Mouse (Mus musculus): ENCODE measurements at regions not wholly inside any gene's neighbourhood (a gene's known extent, or its start where the extent isn't known, plus 50 kb on each side); places are given as distances from the start of the nearest gene placed in this dataset.
A peak's percentile ranks its signal among the peaks of the same experiment; 100 is the strongest.

GRCm38 (mm10) chr19:50087277-50087676, 591.2 kb downstream of the Sorcs1 start:
- no peaks in the 10 kb centered on the region for H3K27me3 ChIP-seq
- no peak overlapping the region for H3K27ac ChIP-seq
- H3K4me3 ChIP-seq (replicated peaks) = no peak overlapping the region
- 74% methylated on average over 6 of the region's 6 CpGs for WGBS
- no peaks in the 10 kb centered on the region for H3K9me3 ChIP-seq (replicated peaks)
- no peak overlapping the region for H3K4me2 ChIP-seq
- no peak for ATAC-seq (replicated peaks; ENCODE audit: low FRiP score)
- no peaks in the 10 kb centered on the region for H3K4me1 ChIP-seq
- H3K36me3 ChIP-seq = no peaks in the 10 kb centered on the region
- no peak overlapping the region for H3K9ac ChIP-seq

GRCm38 (mm10) chr19:50077427-50078040, 600.9 kb downstream of the Sorcs1 start:
- no peak for ATAC-seq (replicated peaks; ENCODE audit: low FRiP score)
- H3K4me1 ChIP-seq = no peaks in the 10 kb centered on the region
- no peaks in the 10 kb centered on the region for H3K9me3 ChIP-seq (replicated peaks)
- WGBS = 82% methylated on average over 6 of the region's 6 CpGs
- no peak overlapping the region for H3K27ac ChIP-seq
- H3K4me2 ChIP-seq = no peak overlapping the region
- H3K4me3 ChIP-seq (replicated peaks) = no peak overlapping the region
- no peaks in the 10 kb centered on the region for H3K27me3 ChIP-seq
- no peaks in the 10 kb centered on the region for H3K36me3 ChIP-seq
- no peak overlapping the region for H3K9ac ChIP-seq

GRCm38 (mm10) chr19:50060448-50060847, 618.0 kb downstream of the Sorcs1 start:
- Histone ChIP-seq H3K27me3 (no peaks in the 10 kb centered on the region), H3K27ac (no peak overlapping the region), H3K4me2 (no peak overlapping the region), H3K9me3 (replicated peaks) (no peaks in the 10 kb centered on the region), H3K4me1 (no peaks in the 10 kb centered on the region), H3K4me3 (replicated peaks) (no peak overlapping the region), H3K36me3 (no peaks in the 10 kb centered on the region), H3K9ac (no peak overlapping the region)
- ATAC-seq (replicated peaks; ENCODE audit: low FRiP score) = no peak
- WGBS = 80% methylated on average over 6 of the region's 6 CpGs

GRCm38 (mm10) chr19:50052910-50053309, 625.5 kb downstream of the Sorcs1 start:
- no peak for ATAC-seq (replicated peaks; ENCODE audit: low FRiP score)
- Histone ChIP-seq H3K36me3 (no peaks in the 10 kb centered on the region), H3K4me3 (replicated peaks) (no peak overlapping the region), H3K9ac (no peak overlapping the region), H3K4me2 (no peak overlapping the region), H3K27me3 (no peaks in the 10 kb centered on the region), H3K27ac (no peak overlapping the region), H3K9me3 (replicated peaks) (no peaks in the 10 kb centered on the region), H3K4me1 (no peaks in the 10 kb centered on the region)
- 84% methylated on average over 2 of the region's 2 CpGs for WGBS

- no peaks in the 10 kb centered on the region for H3K4me1 ChIP-seq
- H3K9ac ChIP-seq = no peak overlapping the region
- ATAC-seq (replicated peaks; ENCODE audit: low FRiP score) = no peak
- no peak overlapping the region for H3K4me2 ChIP-seq
- 76% methylated on average over 3 of the region's 3 CpGs for WGBS
- no peak overlapping the region for H3K4me3 ChIP-seq (replicated peaks)
- H3K27me3 ChIP-seq = no peaks in the 10 kb centered on the region
- H3K27ac ChIP-seq = no peak overlapping the region
- no peaks in the 10 kb centered on the region for H3K9me3 ChIP-seq (replicated peaks)
- H3K36me3 ChIP-seq = no peaks in the 10 kb centered on the region
Observed at GRCm38 (mm10) chr19:50045761-50046160, 632.7 kb downstream of the Sorcs1 start.

- Histone ChIP-seq H3K27ac (no peak overlapping the region), H3K36me3 (no peaks in the 10 kb centered on the region), H3K9me3 (replicated peaks) (no peaks in the 10 kb centered on the region), H3K4me2 (no peak overlapping the region), H3K27me3 (no peaks in the 10 kb centered on the region), H3K4me1 (no peaks in the 10 kb centered on the region), H3K4me3 (replicated peaks) (no peak overlapping the region), H3K9ac (no peak overlapping the region)
- WGBS = 67% methylated on average over 2 of the region's 2 CpGs
- no peak for ATAC-seq (replicated peaks; ENCODE audit: low FRiP score)
Observed at GRCm38 (mm10) chr19:50013659-50014058, 664.8 kb downstream of the Sorcs1 start.

- Histone ChIP-seq H3K9me3 (replicated peaks) (no peaks in the 10 kb centered on the region), H3K27ac (no peak overlapping the region), H3K4me2 (no peak overlapping the region), H3K9ac (no peak overlapping the region), H3K4me1 (no peaks in the 10 kb centered on the region), H3K36me3 (no peaks in the 10 kb centered on the region), H3K4me3 (replicated peaks) (no peak overlapping the region), H3K27me3 (no peaks in the 10 kb centered on the region)
- 63% methylated on average over 7 of the region's 7 CpGs for WGBS
- ATAC-seq (replicated peaks; ENCODE audit: low FRiP score) = no peak
Observed at GRCm38 (mm10) chr19:50005248-50005647, 673.2 kb downstream of the Sorcs1 start.

GRCm38 (mm10) chr19:49985826-49986225, 692.6 kb downstream of the Sorcs1 start:
- WGBS = 69% methylated on average over 2 of the region's 2 CpGs
- H3K36me3 ChIP-seq = no peaks in the 10 kb centered on the region
- no peak overlapping the region for H3K4me2 ChIP-seq
- H3K27me3 ChIP-seq = no peaks in the 10 kb centered on the region
- no peak overlapping the region for H3K27ac ChIP-seq
- no peaks in the 10 kb centered on the region for H3K9me3 ChIP-seq (replicated peaks)
- H3K4me3 ChIP-seq (replicated peaks) = no peak overlapping the region
- no peaks in the 10 kb centered on the region for H3K4me1 ChIP-seq
- no peak overlapping the region for H3K9ac ChIP-seq
- no peak for ATAC-seq (replicated peaks; ENCODE audit: low FRiP score)

- WGBS = 79% methylated on average over 6 of the region's 6 CpGs
- no peaks in the 10 kb centered on the region for H3K27me3 ChIP-seq
- H3K9ac ChIP-seq = no peak overlapping the region
- no peaks in the 10 kb centered on the region for H3K9me3 ChIP-seq (replicated peaks)
- H3K4me3 ChIP-seq (replicated peaks) = no peak overlapping the region
- ATAC-seq (replicated peaks; ENCODE audit: low FRiP score) = no peak
- H3K36me3 ChIP-seq = no peaks in the 10 kb centered on the region
- no peak overlapping the region for H3K4me2 ChIP-seq
- no peak overlapping the region for H3K27ac ChIP-seq
- no peaks in the 10 kb centered on the region for H3K4me1 ChIP-seq
Observed at GRCm38 (mm10) chr19:49966284-49966841, 712.1 kb downstream of the Sorcs1 start.

GRCm38 (mm10) chr19:49964679-49965078, 713.8 kb downstream of the Sorcs1 start:
- 84% methylated on average over 5 of the region's 5 CpGs for whole genome bisulfite sequencing
- H3K4me1 ChIP-seq = no peaks in the 10 kb centered on the region
- H3K9ac ChIP-seq = no peak overlapping the region
- H3K9me3 ChIP-seq (replicated peaks) = no peaks in the 10 kb centered on the region
- no peak overlapping the region for H3K4me2 ChIP-seq
- no peaks in the 10 kb centered on the region for H3K27me3 ChIP-seq
- H3K27ac ChIP-seq = no peak overlapping the region
- no peak for ATAC-seq (replicated peaks; ENCODE audit: low FRiP score)
- H3K36me3 ChIP-seq = no peaks in the 10 kb centered on the region
- no peak overlapping the region for H3K4me3 ChIP-seq (replicated peaks)

- Histone ChIP-seq H3K4me2 (no peak overlapping the region), H3K4me1 (peaks cover 10% of the 10 kb centered on the region; the same call in 1 of the 2 replicates), H3K27ac (no peak overlapping the region), H3K9me3 (replicated peaks) (no peaks in the 10 kb centered on the region), H3K36me3 (no peaks in the 10 kb centered on the region), H3K9ac (no peak overlapping the region), H3K4me3 (replicated peaks) (no peak overlapping the region), H3K27me3 (no peaks in the 10 kb centered on the region)
- 34% methylated on average over 5 of the region's 5 CpGs for WGBS
- peak; percentile 71 for ATAC-seq (replicated peaks; ENCODE audit: low FRiP score)
Observed at GRCm38 (mm10) chr19:49958517-49958916, 719.9 kb downstream of the Sorcs1 start.

- WGBS = 46% methylated on average over 3 of the region's 3 CpGs
- Histone ChIP-seq H3K27me3 (no peaks in the 10 kb centered on the region), H3K4me2 (no peak overlapping the region), H3K9ac (no peak overlapping the region), H3K36me3 (no peaks in the 10 kb centered on the region), H3K4me1 (no peaks in the 10 kb centered on the region), H3K27ac (no peak overlapping the region), H3K4me3 (replicated peaks) (no peak overlapping the region), H3K9me3 (replicated peaks) (no peaks in the 10 kb centered on the region)
- no peak for ATAC-seq (replicated peaks; ENCODE audit: low FRiP score)
Observed at GRCm38 (mm10) chr19:49931202-49931601, 747.2 kb downstream of the Sorcs1 start.

GRCm38 (mm10) chr19:49911738-49912137, 766.7 kb downstream of the Sorcs1 start:
- no peaks in the 10 kb centered on the region for H3K4me1 ChIP-seq
- no peaks in the 10 kb centered on the region for H3K36me3 ChIP-seq
- H3K9me3 ChIP-seq (replicated peaks) = no peaks in the 10 kb centered on the region
- H3K4me2 ChIP-seq = no peak overlapping the region
- H3K27me3 ChIP-seq = no peaks in the 10 kb centered on the region
- H3K27ac ChIP-seq = no peak overlapping the region
- no peak for ATAC-seq (replicated peaks; ENCODE audit: low FRiP score)
- 57% methylated on average over 3 of the region's 3 CpGs for WGBS
- no peak overlapping the region for H3K4me3 ChIP-seq (replicated peaks)
- H3K9ac ChIP-seq = no peak overlapping the region

All from kidney, embryonic 15.5 days (tissue).